In the genomic region with DNA sequence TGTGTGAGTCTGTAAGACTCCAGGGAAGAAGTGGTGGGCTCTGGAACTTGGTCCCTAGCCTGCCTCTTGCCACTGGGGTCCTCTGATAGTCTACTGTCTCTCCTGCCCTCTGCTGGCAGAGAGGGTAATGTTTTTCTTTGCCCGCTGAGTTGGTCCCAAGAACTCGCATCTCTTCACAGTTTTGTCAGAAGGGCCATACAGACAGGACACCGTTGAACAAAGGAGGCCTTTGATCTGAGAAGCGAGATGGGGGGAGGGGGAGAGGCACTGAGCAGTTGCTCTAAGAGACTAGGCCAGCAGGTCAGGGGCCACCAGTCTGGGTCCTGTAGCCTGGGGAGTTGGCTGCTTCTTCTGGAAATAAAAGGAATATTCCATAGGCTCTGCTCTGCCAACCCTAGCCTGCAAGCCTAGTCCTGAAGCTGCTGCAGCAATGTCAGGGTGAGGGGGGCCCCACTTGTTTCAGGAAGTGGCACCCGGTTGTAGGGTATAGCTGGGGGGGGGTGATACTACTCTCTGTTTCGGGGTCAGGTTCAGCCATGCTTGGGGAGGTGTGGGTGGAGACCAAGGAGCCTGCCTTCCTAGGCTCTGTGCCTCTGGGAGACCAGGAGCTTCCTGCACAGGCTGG, we compare ENCODE assay signal across 8 mouse cellular contexts. TPM values are rescaled to one million over a fixed set of nuclear protein-coding genes. Genes with fewer than 3 reads are reported as not detected.
DNase-seq lines count a peak whose midpoint lies in the region; ATAC-seq lines count a peak whose summit lies in the region.
"Had no signal": no experiment of that assay in that cellular context is flagged by ENCODE, and none has a peak within 500 bp of the region (broad histone marks: within the 10 kb centered on the region; RNA-seq: fewer than 3 reads in every experiment).

No protein-coding gene starts in this region.

- H3K4me2 ChIP-seq in kidney, embryonic 14.5 days (replicated peaks; ENCODE audit: low read depth, low read length): no peak overlapping the region
- H3K4me2 ChIP-seq in kidney, embryonic 16.5 days (replicated peaks; ENCODE audit: low read depth, low read length): no peak overlapping the region
- H3K4me2 ChIP-seq: embryonic facial prominence, embryonic 15.5 days had no signal

- DNase-seq in ES-CJ7 (ENCODE audit: low read depth, low spot score) (peak; percentile 61), adipocyte (ENCODE audit: low spot score) (peak; percentile 43)
- peak; percentile 68 to 73 for DNase-seq in kidney, postnatal 4 days
- peak; percentile 34 for DNase-seq in retina, postnatal 7 days (ENCODE audit: low read depth, low spot score)
- DNase-seq in spleen, postnatal 14 days (ENCODE audit: low spot score in 2 of 2): no peak

- H3K36me3 ChIP-seq in kidney, embryonic 14.5 days (ENCODE audit: control insufficient read depth, insufficient read depth, low read length): peaks cover 27% of the 10 kb centered on the region
- H3K36me3 ChIP-seq in kidney, embryonic 16.5 days (ENCODE audit: insufficient read depth, low read length): peaks cover 11% of the 10 kb centered on the region; the same call in 1 of the 2 replicates

- no peak overlapping the region for H3K27ac ChIP-seq in kidney, embryonic 14.5 days (ENCODE audit: low read depth, low read length)
- no peak overlapping the region for H3K27ac ChIP-seq in kidney, embryonic 16.5 days (ENCODE audit: low read length)
- H3K27ac ChIP-seq: embryonic facial prominence, embryonic 15.5 days had no signal

- H3K27me3 ChIP-seq in kidney, embryonic 14.5 days (ENCODE audit: control insufficient read depth, insufficient read depth, low read length): no peaks in the 10 kb centered on the region
- H3K27me3 ChIP-seq in kidney, embryonic 16.5 days (ENCODE audit: insufficient read depth, low read length): no peaks in the 10 kb centered on the region
- H3K27me3 ChIP-seq: embryonic facial prominence, embryonic 15.5 days had no signal

- no peak overlapping the region for H3K9ac ChIP-seq in kidney, embryonic 14.5 days (ENCODE audit: low read depth, low read length)
- no peak overlapping the region for H3K9ac ChIP-seq in kidney, embryonic 16.5 days (replicated peaks; ENCODE audit: low read length)
- H3K9ac ChIP-seq: embryonic facial prominence, embryonic 15.5 days had no signal

- no peak overlapping the region for H3K4me3 ChIP-seq in kidney, embryonic 14.5 days (ENCODE audit: low read length)
- no peak overlapping the region for H3K4me3 ChIP-seq in kidney, embryonic 16.5 days (ENCODE audit: low read length)
- H3K4me3 ChIP-seq: embryonic facial prominence, embryonic 15.5 days had no signal

- 29% methylated on average over 6 of the region's 6 CpGs for WGBS in kidney, embryonic 14.5 days
- WGBS in kidney, embryonic 16.5 days: 25% methylated on average over 6 of the region's 6 CpGs

- H3K9me3 ChIP-seq in kidney, embryonic 14.5 days (ENCODE audit: control insufficient read depth, low read length): no peaks in the 10 kb centered on the region
- no peaks in the 10 kb centered on the region for H3K9me3 ChIP-seq in kidney, embryonic 16.5 days (ENCODE audit: low read length)
- H3K9me3 ChIP-seq: embryonic facial prominence, embryonic 15.5 days had no signal

- peaks cover 32% of the 10 kb centered on the region for H3K4me1 ChIP-seq in kidney, embryonic 14.5 days (ENCODE audit: control insufficient read depth, insufficient read depth, low read length)
- H3K4me1 ChIP-seq in kidney, embryonic 16.5 days (ENCODE audit: insufficient read depth, low read length): peaks cover 42% of the 10 kb centered on the region

- 0 out of 2 replicates have a peak, but pooled peaks have one; percentile 6 for ATAC-seq in kidney, embryonic 14.5 days (ENCODE audit: low FRiP score, low TSS enrichment)
- no peak for ATAC-seq in kidney, embryonic 16.5 days (ENCODE audit: low FRiP score, low TSS enrichment)

RNA-seq across cellular contexts. Expression of gene Kctd17, which starts 6.6 kb away (rescaled TPM):
- polyA plus RNA-seq in kidney, embryonic 14.5 days (2014; fragmentation: Nextera tagmentation; extraction: Ambion mirVana): 36.3 and 48.8 TPM in 2 replicates
- 41.5 and 43.1 TPM in 2 replicates for polyA plus RNA-seq in kidney, embryonic 16.5 days (2015; fragmentation: Nextera tagmentation; extraction: Ambion mirVana)

RNA-seq across cellular contexts. Expression of gene Mpst, which starts 28.8 kb away (rescaled TPM):
- polyA plus RNA-seq in kidney, embryonic 14.5 days (2014; fragmentation: Nextera tagmentation; extraction: Ambion mirVana): 4.3 and 5.3 TPM in 2 replicates
- 3.2 and 5.3 TPM in 2 replicates for polyA plus RNA-seq in kidney, embryonic 16.5 days (2015; fragmentation: Nextera tagmentation; extraction: Ambion mirVana)

RNA-seq across cellular contexts. Expression of gene Tst, which starts 29.3 kb away (rescaled TPM):
- polyA plus RNA-seq in kidney, embryonic 14.5 days (2014; fragmentation: Nextera tagmentation; extraction: Ambion mirVana): 32.4 and 32.8 TPM in 2 replicates
- 64.4 and 76.4 TPM in 2 replicates for polyA plus RNA-seq in kidney, embryonic 16.5 days (2015; fragmentation: Nextera tagmentation; extraction: Ambion mirVana)

RNA-seq across cellular contexts. Expression of gene Tmprss6, which starts 33.4 kb away (rescaled TPM):
- 0.34 and 0.49 TPM in 2 replicates for polyA plus RNA-seq in kidney, embryonic 14.5 days (2014; fragmentation: Nextera tagmentation; extraction: Ambion mirVana)
- polyA plus RNA-seq in kidney, embryonic 16.5 days (2015; fragmentation: Nextera tagmentation; extraction: Ambion mirVana): 0.29 and 0.42 TPM in 2 replicates

RNA-seq across cellular contexts. Expression of gene Tex33, which starts 39.3 kb away (rescaled TPM):
- not detected in 2 replicates for polyA plus RNA-seq in kidney, embryonic 14.5 days (2014; fragmentation: Nextera tagmentation; extraction: Ambion mirVana)
- not detected in 2 replicates for polyA plus RNA-seq in kidney, embryonic 16.5 days (2015; fragmentation: Nextera tagmentation; extraction: Ambion mirVana)

Comparison
In these comparisons a context has a peak if more than half of its experiments do, and no peak if none do; other contexts are left out.
1. DNase-seq: peak in ES-CJ7 (single experiment), adipocyte (single experiment), kidney, postnatal 4 days (2 of 2) and retina, postnatal 7 days (single experiment); none in spleen, postnatal 14 days (0 of 2).